Mouse (Mus musculus) hindbrain, embryonic 14.5 days (tissue): ENCODE data around the gene Wipf2. TPM values are rescaled to one million over a fixed set of nuclear protein-coding genes. Genes with fewer than 3 reads are reported as not detected.

Source experiments
- ATAC-seq: fragments of 200-750 bp; cut with Nextera tagmentation; 2 replicates; pipeline ENCODE4 v1.8.0; 2017; ENCODE audit warnings: moderate number of reproducible peaks, mild to moderate bottlenecking, moderate TSS enrichment, moderate library complexity; ENCODE audit not compliant: low FRiP score
- DNase-seq: peaks from one replicate; pipeline ENCODE4 v3.0.0-alpha.2; 2015; ENCODE audit warnings: low spot score
- H3K27ac ChIP-seq: fragments of 300-500 bp; sonication (generic); 2 replicates; pipeline ENCODE4 v1.5.1; 2014; ENCODE audit warnings: mild to moderate bottlenecking, moderate library complexity
- H3K27me3 ChIP-seq: fragments of 300-500 bp; sonication (generic); 2 replicates; pipeline ENCODE4 v1.6.1; 2014; ENCODE audit warnings: mild to moderate bottlenecking, low read length, mixed read lengths; ENCODE audit not compliant: control insufficient read depth, insufficient read depth
- H3K36me3 ChIP-seq: fragments of 300-500 bp; sonication (generic); replicated peaks from 2 replicates; pipeline ENCODE4 v1.6.1; 2014; ENCODE audit not compliant: control insufficient read depth, insufficient read depth
- H3K4me1 ChIP-seq: fragments of 300-500 bp; sonication (generic); replicated peaks from 2 replicates; pipeline ENCODE4 v1.6.1; 2014; ENCODE audit warnings: antibody characterized with exemption, low read length, mixed read lengths; ENCODE audit not compliant: control insufficient read depth, insufficient read depth
- H3K4me2 ChIP-seq: fragments of 300-500 bp; sonication (generic); replicated peaks from 2 replicates; pipeline ENCODE4 v1.6.1; 2014; ENCODE audit warnings: mild to moderate bottlenecking, moderate library complexity
- H3K4me3 ChIP-seq: fragments of 300-500 bp; sonication (generic); replicated peaks from 2 replicates; pipeline ENCODE4 v1.5.1; 2014; ENCODE audit warnings: mild to moderate bottlenecking, low read length
- H3K9ac ChIP-seq: fragments of 300-500 bp; sonication (generic); 2 replicates; pipeline ENCODE4 v1.6.1; 2014
- H3K9me3 ChIP-seq: fragments of 300-500 bp; sonication (generic); 2 replicates; pipeline ENCODE4 v1.6.1; 2016; ENCODE audit warnings: low read length; ENCODE audit not compliant: control insufficient read depth
- WGBS: fragments of 180-500 bp; shearing (Covaris S2); extraction: QIAGEN DNeasy Blood & Tissue Kit; methylation state at CpG from one replicate; pipeline ENCODE4 v1.1.7; 2014; 5-methylcytosine and 5-hydroxymethylcytosine counted together
- polyA plus RNA-seq: library from polyadenylated mRNA; unstranded; fragments of >200 nt; fragmentation: Nextera tagmentation; extraction: Ambion mirVana; gene quantifications from 2 replicates; pipeline ENCODE4 v1.2.1, GENCODE M21; 2014

The Wipf2 gene
- polyA plus RNA-seq, 1 experiment from 2014 or later: 4.7 TPM

- WGBS: 12% methylated on average over 10 of the region's 10 CpGs
- H3K9ac ChIP-seq: no peak overlapping the region; the same call in 1 of the 2 replicates
- H3K36me3 ChIP-seq: peaks cover 76% of the 10 kb centered on the region
Measured at GRCm38 (mm10) chr11:98902621-98903245, 39.3 kb downstream of the Wipf2 start.

DNA sequence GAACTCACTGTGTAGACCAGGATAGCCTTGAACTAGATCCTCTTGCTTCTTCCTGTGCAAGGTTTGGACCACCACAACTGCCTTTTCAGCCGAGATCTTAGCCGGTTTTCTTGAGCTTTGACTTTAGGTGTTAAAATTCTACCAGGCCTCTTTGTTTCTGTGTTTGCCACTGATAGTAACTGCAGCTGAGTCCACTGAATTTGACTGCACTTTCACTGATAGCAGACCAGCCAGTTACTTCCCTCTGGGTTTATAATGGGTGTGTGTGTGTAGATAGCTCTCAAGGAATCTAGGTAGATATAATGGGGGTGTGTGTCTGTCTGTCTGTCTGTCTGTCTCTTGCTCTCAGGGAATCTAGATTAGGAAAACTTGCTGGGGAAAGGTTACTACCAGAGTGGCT is 41.1 kb downstream of the Wipf2 start:
- Histone ChIP-seq H3K27ac (no peak overlapping the region), H3K4me1 (peaks cover 10% of the 10 kb centered on the region), H3K4me3 (no peak overlapping the region), H3K4me2 (no peak overlapping the region), H3K9me3 (no peaks in the 10 kb centered on the region), H3K36me3 (peaks cover 60% of the 10 kb centered on the region), H3K9ac (no peak overlapping the region), H3K27me3 (no peaks in the 10 kb centered on the region)
- DNase-seq: no peak
- ATAC-seq: no peak
- 81% methylated on average over 2 of the region's 2 CpGs for WGBS

More at GRCm38 (mm10) chr11:98902621-98903245, 39.3 kb downstream of the Wipf2 start:
- no peak overlapping the region for H3K4me3 ChIP-seq
- H3K4me2 ChIP-seq: no peak overlapping the region
- no peak for ATAC-seq
- H3K27ac ChIP-seq: no peak overlapping the region
- peaks cover 4% of the 10 kb centered on the region; the same call in 1 of the 2 replicates for H3K4me1 ChIP-seq
- no peak for DNase-seq
- H3K27me3 ChIP-seq: no peaks in the 10 kb centered on the region
- no peaks in the 10 kb centered on the region for H3K9me3 ChIP-seq

GRCm38 (mm10) chr11:98905033-98905432 is 41.6 kb downstream of the Wipf2 start:
- Histone ChIP-seq H3K9me3 (no peaks in the 10 kb centered on the region), H3K4me2 (no peak overlapping the region), H3K27ac (no peak overlapping the region), H3K4me1 (peaks cover 10% of the 10 kb centered on the region), H3K9ac (no peak overlapping the region), H3K4me3 (no peak overlapping the region), H3K36me3 (peaks cover 55% of the 10 kb centered on the region), H3K27me3 (no peaks in the 10 kb centered on the region)
- WGBS: 91% methylated on average over 7 of the region's 7 CpGs
- ATAC-seq (no peak), DNase-seq (no peak)

DNA sequence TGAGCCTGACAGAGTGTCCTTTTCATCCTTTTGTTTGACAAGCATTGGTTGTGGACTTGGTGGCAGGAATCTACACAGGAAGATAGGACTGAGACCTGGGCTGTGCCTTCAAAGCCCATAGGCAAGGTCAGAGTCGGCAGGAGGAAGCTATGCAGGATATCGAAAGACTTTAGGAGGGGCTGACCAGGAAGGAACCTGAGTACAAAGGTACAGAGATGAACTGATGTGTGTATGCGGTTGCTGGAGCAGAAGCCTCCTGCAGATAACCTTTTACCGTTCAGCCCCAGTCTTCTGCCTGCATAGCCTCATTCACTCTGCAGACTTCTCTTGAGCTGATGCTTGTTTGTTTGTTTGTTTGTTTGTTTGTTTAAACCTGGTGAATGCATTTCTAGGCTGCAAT is 42.1 kb downstream of the Wipf2 start:
- Histone ChIP-seq H3K9ac (no peak overlapping the region), H3K36me3 (peaks cover 49% of the 10 kb centered on the region), H3K27me3 (no peaks in the 10 kb centered on the region), H3K4me3 (no peak overlapping the region), H3K27ac (no peak overlapping the region), H3K4me1 (peaks cover 10% of the 10 kb centered on the region), H3K4me2 (no peak overlapping the region), H3K9me3 (no peaks in the 10 kb centered on the region)
- 90% methylated on average over 4 of the region's 4 CpGs for WGBS
- ATAC-seq: no peak
- DNase-seq: no peak

DNA sequence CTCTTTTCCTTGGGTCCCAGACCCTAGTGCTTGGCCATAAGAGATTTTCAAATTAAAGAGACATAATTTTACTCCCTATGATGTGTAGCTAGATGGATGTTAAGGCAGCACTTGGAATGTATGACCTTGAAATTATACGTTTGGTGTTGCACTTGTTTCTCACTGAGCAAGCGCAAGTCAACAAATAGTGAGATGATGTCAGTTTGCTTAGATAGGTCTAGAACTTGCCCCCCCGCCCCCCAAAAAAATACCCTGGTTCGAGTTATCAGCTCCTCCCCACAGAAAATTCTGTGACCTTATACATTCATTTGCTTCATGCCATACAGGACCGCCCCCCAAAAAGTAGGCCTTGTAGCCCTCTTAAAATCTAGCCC is 43.6 kb downstream of the Wipf2 start:
- H3K4me1 ChIP-seq: peaks cover 10% of the 10 kb centered on the region
- ATAC-seq (no peak; the same call in 1 of the 2 replicates), DNase-seq (no peak)
- no peaks in the 10 kb centered on the region for H3K27me3 ChIP-seq
- peak overlapping the region; percentile 17; the same call in 1 of the 2 replicates for H3K4me3 ChIP-seq
- H3K9ac ChIP-seq: peak overlapping the region; percentile 35; the same call in 1 of the 2 replicates
- H3K27ac ChIP-seq: peak overlapping the region; percentile 6; the same call in 1 of the 2 replicates
- peaks cover 35% of the 10 kb centered on the region for H3K36me3 ChIP-seq
- no peaks in the 10 kb centered on the region for H3K9me3 ChIP-seq
- peak overlapping the region; percentile 80 for H3K4me2 ChIP-seq
- WGBS: 59% methylated on average over 5 of the region's 5 CpGs

- Histone ChIP-seq H3K27ac (peak within 1 kb of the TSS; percentile 6; the same call in 1 of the 2 replicates), H3K27me3 (no peaks in the 10 kb centered on the region), H3K9ac (peak within 1 kb of the TSS; percentile 47), H3K4me2 (peak within 1 kb of the TSS; percentile 80), H3K9me3 (no peaks in the 10 kb centered on the region), H3K4me3 (peak within 1 kb of the TSS; percentile 38), H3K4me1 (peaks cover 10% of the 10 kb centered on the region), H3K36me3 (peaks cover 29% of the 10 kb centered on the region)
- DNase-seq (peak; percentile 95), ATAC-seq (peak; percentile 98)
- WGBS: 0% methylated on average over 49 of the region's 49 CpGs
Measured at GRCm38 (mm10) chr11:98907437-98908173, 44.2 kb downstream of the Wipf2 start, which contains the start of gene Cdc6. Gene Cdc6, plus strand, starts transcription at chr11:98907801.

- Histone ChIP-seq H3K27ac (no peak overlapping the region), H3K4me2 (no peak overlapping the region), H3K9me3 (no peaks in the 10 kb centered on the region), H3K4me1 (peaks cover 10% of the 10 kb centered on the region), H3K4me3 (no peak overlapping the region), H3K36me3 (peaks cover 12% of the 10 kb centered on the region), H3K9ac (no peak overlapping the region), H3K27me3 (no peaks in the 10 kb centered on the region)
- ATAC-seq (no peak), DNase-seq (peak; percentile 73)
- WGBS: 47% methylated on average over 6 of the region's 6 CpGs
Measured at GRCm38 (mm10) chr11:98909654-98910053, 46.2 kb downstream of the Wipf2 start.

DNA sequence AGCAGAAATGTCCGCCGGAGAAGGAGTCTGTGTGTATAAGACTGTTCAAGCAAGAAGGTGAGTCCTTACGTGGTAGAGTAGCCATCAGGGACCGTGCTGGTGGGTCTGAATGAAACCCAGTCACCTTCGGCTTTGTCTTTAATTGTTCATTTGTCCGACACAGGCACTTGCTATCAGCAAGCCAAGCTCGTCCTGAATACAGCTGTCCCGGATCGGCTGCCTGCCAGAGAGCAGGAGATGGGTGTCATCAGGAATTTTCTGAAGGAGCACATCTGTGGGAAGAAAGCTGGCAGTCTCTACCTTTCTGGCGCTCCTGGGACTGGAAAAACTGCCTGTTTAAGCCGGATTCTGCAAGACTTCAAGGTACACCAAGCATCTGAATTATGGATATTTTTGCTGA is 47.0 kb downstream of the Wipf2 start:
- no peak overlapping the region for H3K4me3 ChIP-seq
- H3K4me1 ChIP-seq: peaks cover 10% of the 10 kb centered on the region
- H3K27ac ChIP-seq: no peak overlapping the region
- no peak overlapping the region for H3K4me2 ChIP-seq
- 93% methylated on average over 11 of the region's 11 CpGs for WGBS
- ATAC-seq (no peak), DNase-seq (no peak)
- peaks cover 6% of the 10 kb centered on the region for H3K36me3 ChIP-seq
- no peaks in the 10 kb centered on the region for H3K9me3 ChIP-seq
- no peak overlapping the region for H3K9ac ChIP-seq
- H3K27me3 ChIP-seq: no peaks in the 10 kb centered on the region

GRCm38 (mm10) chr11:98911498-98911897 is 48.1 kb downstream of the Wipf2 start:
- Histone ChIP-seq H3K4me2 (no peak overlapping the region), H3K27me3 (no peaks in the 10 kb centered on the region), H3K9ac (no peak overlapping the region), H3K4me1 (peaks cover 10% of the 10 kb centered on the region), H3K4me3 (no peak overlapping the region), H3K36me3 (no peaks in the 10 kb centered on the region), H3K9me3 (no peaks in the 10 kb centered on the region), H3K27ac (no peak overlapping the region)
- WGBS: 85% methylated on average over 5 of the region's 5 CpGs
- no peak for ATAC-seq
- DNase-seq: no peak
